Mouse (Mus musculus) midbrain, embryonic 15.5 days (tissue): ENCODE measurements around the gene Rhd. TPM values are rescaled to one million over a fixed set of nuclear protein-coding genes. Genes with fewer than 3 reads are reported as not detected.
A peak's percentile ranks its signal among the peaks of the same experiment; 100 is the strongest.

Source experiments
- ATAC-seq: fragments of 200-750 bp; cut with Nextera tagmentation; replicated peaks from 2 replicates; pipeline ENCODE4 v1.8.0; 2017; ENCODE audit warnings: moderate TSS enrichment
- H3K27ac ChIP-seq: fragments of 300-500 bp; sonication (generic); 2 replicates; pipeline ENCODE4 v1.5.1; 2015; ENCODE audit warnings: mild to moderate bottlenecking, inconsistent platforms
- H3K27me3 ChIP-seq: fragments of 300-500 bp; sonication (generic); replicated peaks from 2 replicates; pipeline ENCODE4 v1.6.1; 2015; ENCODE audit warnings: inconsistent platforms
- H3K36me3 ChIP-seq: fragments of 300-500 bp; sonication (generic); replicated peaks from 2 replicates; pipeline ENCODE4 v1.6.1; 2015; ENCODE audit warnings: inconsistent platforms
- H3K4me1 ChIP-seq: fragments of 300-500 bp; sonication (generic); 2 replicates; pipeline ENCODE4 v1.6.1; 2015; ENCODE audit warnings: inconsistent platforms
- H3K4me2 ChIP-seq: fragments of 300-500 bp; sonication (generic); 2 replicates; pipeline ENCODE4 v1.6.1; 2015; ENCODE audit warnings: inconsistent platforms, mild to moderate bottlenecking, moderate library complexity
- H3K4me3 ChIP-seq: fragments of 300-500 bp; sonication (generic); 2 replicates; pipeline ENCODE4 v1.5.1; 2015; ENCODE audit warnings: mild to moderate bottlenecking, inconsistent platforms
- H3K9ac ChIP-seq: fragments of 300-500 bp; sonication (generic); 2 replicates; pipeline ENCODE4 v1.6.1; 2015; ENCODE audit warnings: mild to moderate bottlenecking, inconsistent platforms
- H3K9me3 ChIP-seq: fragments of 300-500 bp; sonication (generic); 2 replicates; pipeline ENCODE4 v1.6.1; 2016; ENCODE audit warnings: inconsistent platforms
- WGBS: fragments of 180-500 bp; shearing (Covaris S2); methylation state at CpG from one replicate; pipeline ENCODE4 v1.1.7; 2015; ENCODE audit warnings: mixed read lengths; 5-methylcytosine and 5-hydroxymethylcytosine counted together
- polyA plus RNA-seq: library from polyadenylated mRNA; unstranded; fragments of >200 nt; fragmentation: Nextera tagmentation; extraction: Ambion mirVana; gene quantifications from 2 replicates; pipeline ENCODE4 v1.2.1, GENCODE M21; 2015

Rhd gene
- polyA plus RNA-seq, 1 experiment from 2014 or later: 0.98 TPM

DNA sequence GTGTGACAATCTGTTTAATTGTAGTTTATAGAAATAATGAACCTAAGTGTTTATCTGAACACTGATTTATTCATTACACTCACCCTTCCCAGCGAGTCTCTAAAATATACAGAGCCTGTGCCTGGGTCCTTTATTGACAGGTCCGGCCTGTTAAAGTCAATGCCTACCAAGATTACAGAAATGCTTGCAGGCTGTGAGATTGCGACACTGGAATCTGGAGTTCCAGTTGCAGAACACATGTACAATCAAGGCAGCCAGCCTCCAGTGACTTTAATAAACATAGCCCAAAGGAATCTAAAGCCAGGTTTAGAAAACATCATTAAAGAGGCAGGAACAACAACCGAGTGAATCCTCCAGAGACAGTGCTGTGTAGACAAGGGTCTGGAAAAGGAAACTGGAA is 16.7 kb upstream of the Rhd start:
- WGBS: 79% methylated on average over 4 of the region's 4 CpGs
- H3K27ac ChIP-seq: no peak overlapping the region
- H3K36me3 ChIP-seq: no peaks in the 10 kb centered on the region
- no peaks in the 10 kb centered on the region for H3K9me3 ChIP-seq
- ATAC-seq: no peak
- no peak overlapping the region for H3K9ac ChIP-seq
- H3K4me2 ChIP-seq: no peak overlapping the region
- no peaks in the 10 kb centered on the region for H3K27me3 ChIP-seq
- no peak overlapping the region for H3K4me3 ChIP-seq
- peaks cover 39% of the 10 kb centered on the region for H3K4me1 ChIP-seq

DNA sequence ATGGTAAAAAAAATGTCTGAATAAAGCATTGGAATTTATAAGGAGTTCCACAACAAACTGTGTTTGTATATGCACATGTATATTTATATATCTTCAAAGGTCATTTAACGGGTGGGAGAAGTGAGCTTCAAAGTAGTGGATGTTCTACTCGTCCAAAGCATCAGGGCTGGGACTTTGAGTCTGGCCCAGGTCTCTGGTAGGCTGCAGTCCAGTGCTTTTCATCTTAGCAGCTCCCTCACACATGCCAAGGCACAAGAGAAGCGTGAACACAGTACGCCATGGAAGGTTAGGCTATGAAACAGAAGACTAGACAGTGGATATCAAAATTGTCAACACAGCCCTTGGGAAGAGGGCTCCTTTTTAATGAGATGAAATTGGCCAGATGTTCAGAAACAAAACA is 13.8 kb upstream of the Rhd start:
- Histone ChIP-seq H3K27ac (no peak overlapping the region), H3K36me3 (no peaks in the 10 kb centered on the region), H3K9ac (no peak overlapping the region), H3K27me3 (peaks cover 4% of the 10 kb centered on the region; the same call in 1 of the 2 replicates), H3K4me1 (peaks cover 39% of the 10 kb centered on the region), H3K9me3 (no peaks in the 10 kb centered on the region), H3K4me3 (peak overlapping the region; percentile 99), H3K4me2 (peak overlapping the region; percentile 61)
- WGBS: 68% methylated on average over 4 of the region's 4 CpGs
- no peak for ATAC-seq

DNA sequence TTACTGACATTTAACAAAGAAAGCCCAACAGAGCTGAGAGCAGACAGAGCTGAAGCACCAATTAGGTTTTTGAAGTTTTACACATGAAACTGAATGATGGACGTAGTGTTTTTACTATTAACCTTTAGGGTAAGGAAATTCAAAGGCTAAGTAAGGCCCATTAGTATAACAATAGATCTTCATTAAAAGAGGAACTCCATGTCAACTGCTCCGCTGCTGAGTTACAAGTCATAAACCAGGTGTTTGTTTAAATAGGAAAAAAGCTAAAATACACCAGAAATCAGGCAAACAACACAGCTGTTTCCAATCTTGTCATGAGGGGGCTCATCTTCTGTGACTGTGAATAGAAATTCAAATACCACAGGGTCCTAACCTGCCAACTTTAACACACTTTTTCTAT is 13.1 kb upstream of the Rhd start:
- no peak overlapping the region for H3K27ac ChIP-seq
- H3K4me2 ChIP-seq: peak overlapping the region; percentile 61
- H3K9me3 ChIP-seq: no peaks in the 10 kb centered on the region
- H3K9ac ChIP-seq: peak overlapping the region; percentile 99; the same call in 1 of the 2 replicates
- ATAC-seq: no peak
- peaks cover 39% of the 10 kb centered on the region for H3K4me1 ChIP-seq
- H3K36me3 ChIP-seq: no peaks in the 10 kb centered on the region
- WGBS: 51% methylated on average over 2 of the region's 2 CpGs
- peak overlapping the region; percentile 99 for H3K4me3 ChIP-seq
- H3K27me3 ChIP-seq: peaks cover 4% of the 10 kb centered on the region; the same call in 1 of the 2 replicates

DNA sequence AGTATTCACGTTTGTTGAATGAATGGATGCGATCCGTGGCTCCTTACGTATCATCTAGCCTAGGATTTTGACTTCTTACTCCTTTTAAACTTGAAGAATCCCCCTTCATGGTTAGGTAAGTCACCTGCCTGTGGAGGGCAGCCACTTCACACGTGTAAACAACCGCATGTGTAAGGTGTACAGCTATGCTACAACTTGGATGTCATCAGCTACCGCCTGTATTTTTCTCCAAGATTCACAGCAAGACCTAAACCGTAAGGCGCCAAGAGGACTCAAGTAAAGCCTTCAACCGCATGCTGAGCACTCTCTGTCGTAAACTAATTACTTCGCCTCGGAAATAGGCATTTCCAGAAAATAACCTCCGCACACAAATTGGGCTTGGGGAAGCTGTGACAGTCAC is 12.5 kb upstream of the Rhd start:
- Histone ChIP-seq H3K4me1 (peaks cover 39% of the 10 kb centered on the region), H3K27ac (peak overlapping the region; percentile 100)

DNA sequence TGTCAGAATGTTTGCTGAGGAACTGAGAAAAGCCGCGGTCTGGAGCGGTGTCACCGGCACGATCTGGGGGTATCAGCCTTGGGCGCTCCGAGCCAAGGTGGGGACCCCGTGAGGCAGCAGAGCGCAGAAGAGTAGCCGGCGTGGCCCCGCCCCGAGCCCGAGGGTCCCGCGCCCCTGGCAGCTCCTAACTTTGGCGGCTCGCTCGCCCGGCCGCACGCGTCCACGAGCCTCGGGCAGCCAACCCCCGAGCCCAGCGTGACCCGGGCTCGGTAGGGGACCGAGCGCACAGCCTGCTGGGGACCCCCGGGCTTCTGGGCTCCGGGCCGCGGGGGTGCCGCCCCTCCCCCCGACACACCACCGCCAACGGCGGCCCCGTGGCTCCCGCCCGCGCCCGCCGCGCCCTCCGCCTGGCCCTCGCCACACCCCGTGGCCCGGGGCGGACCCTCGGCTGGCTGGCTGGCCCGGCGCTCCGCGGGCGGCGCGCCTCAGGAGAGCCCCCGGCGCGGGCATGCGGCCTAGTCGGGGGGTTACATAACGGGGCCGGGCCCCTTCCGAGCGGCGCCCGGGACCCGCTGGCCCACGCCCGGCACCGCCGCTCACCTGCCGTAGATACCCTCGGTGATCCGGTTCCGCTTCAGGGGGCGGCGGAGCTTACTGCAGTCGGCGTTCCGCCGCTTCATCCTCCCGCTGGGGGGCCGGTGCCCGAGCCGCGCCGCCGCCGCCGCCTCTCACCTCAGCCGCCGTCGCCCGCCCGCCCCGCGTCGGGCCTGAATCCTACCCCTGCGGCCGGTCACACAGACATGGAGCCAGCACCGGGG is 11.7 kb upstream of the Rhd start:
- peak; percentile 18 for ATAC-seq
- peak overlapping the region; percentile 100 for H3K27ac ChIP-seq
- peak overlapping the region; percentile 99 for H3K4me3 ChIP-seq
- H3K27me3 ChIP-seq: peaks cover 4% of the 10 kb centered on the region; the same call in 1 of the 2 replicates
- H3K9me3 ChIP-seq: no peaks in the 10 kb centered on the region
- H3K36me3 ChIP-seq: no peaks in the 10 kb centered on the region
- peaks cover 37% of the 10 kb centered on the region for H3K4me1 ChIP-seq
- H3K9ac ChIP-seq: peak overlapping the region; percentile 99
- WGBS: under 1% methylated on average over 65 of the region's 106 CpGs
- peak overlapping the region; percentile 61 for H3K4me2 ChIP-seq

More for the DNA sequence above, 12.5 kb upstream of the Rhd start:
- 8% methylated on average over 14 of the region's 14 CpGs for WGBS
- Histone ChIP-seq H3K9me3 (no peaks in the 10 kb centered on the region), H3K4me3 (peak overlapping the region; percentile 99), H3K9ac (peak overlapping the region; percentile 99), H3K4me2 (peak overlapping the region; percentile 61), H3K36me3 (no peaks in the 10 kb centered on the region), H3K27me3 (peaks cover 4% of the 10 kb centered on the region; the same call in 1 of the 2 replicates)
- ATAC-seq: no peak

DNA sequence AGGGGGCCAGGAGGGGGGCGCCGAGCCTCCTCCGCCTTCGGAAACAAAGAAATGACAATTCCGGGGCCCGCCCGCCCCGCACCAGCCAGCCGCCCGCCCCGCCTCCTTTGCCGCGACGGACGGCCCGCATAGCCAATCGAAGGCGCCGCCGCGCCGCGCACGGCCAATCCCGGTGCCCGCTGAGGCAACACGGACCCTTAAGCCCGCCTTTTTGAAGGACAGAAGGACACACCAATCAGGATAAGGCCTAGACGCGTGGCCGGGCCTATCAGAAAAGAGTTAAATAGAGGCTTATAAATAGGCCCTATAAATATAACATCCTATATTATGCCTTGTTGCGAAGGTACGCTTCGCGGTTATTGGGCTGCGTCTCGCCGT is 11.1 kb upstream of the Rhd start, which contains the start of gene Maco1:
Gene Maco1 (minus strand): TSS at position 87 of the 378 bp plus-strand sequence.
- peak within 1 kb of the TSS; percentile 99 for H3K4me3 ChIP-seq
- peak; percentile 98 for ATAC-seq
- peak within 1 kb of the TSS; percentile 99 for H3K9ac ChIP-seq

DNA sequence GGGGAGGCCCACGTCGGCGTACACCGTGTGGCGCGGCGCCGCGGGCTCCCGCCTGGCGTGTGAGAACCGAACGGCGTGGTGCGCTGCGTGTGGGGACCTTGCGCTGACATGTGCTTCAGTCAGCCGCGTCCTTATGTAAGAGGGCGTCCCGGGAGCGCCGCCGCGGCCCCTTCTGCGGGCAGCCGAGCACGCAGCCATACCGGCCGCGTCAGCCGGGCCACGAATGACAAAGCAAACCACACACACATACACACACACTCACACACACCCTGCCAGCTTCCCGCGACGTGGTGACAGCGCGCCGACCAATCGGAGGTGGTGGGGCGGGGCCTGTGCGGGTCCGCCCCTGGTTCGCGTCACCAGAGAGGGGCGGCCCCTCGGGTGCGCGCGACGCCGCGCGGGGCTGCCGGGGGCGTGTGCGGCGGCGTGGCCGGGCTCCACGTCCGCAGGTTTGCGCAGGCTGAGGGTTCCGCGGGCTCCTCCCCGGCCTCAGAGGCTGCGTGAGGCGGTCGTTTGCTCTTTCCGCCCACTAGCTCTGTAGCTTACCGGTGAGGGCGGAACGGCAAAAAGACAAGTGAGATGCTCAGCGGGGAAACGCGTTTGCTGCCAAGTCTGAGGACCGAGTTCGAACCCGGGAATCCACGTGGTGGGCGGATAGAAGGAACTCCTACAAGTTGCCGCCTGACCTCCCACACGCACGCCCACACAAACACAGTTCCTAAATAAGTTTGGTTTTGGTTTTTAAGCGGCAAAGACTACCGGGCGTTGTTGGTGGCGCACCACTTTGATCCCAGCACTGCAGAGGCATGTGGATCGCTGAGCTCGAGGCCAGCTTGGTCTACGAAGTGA is 10.5 kb upstream of the Rhd start:
- H3K9ac ChIP-seq: peak overlapping the region; percentile 96
- ATAC-seq: peak; percentile 97
- H3K9me3 ChIP-seq: no peaks in the 10 kb centered on the region
- H3K27ac ChIP-seq: peak overlapping the region; percentile 100
- WGBS: 1% methylated on average over 90 of the region's 91 CpGs
- H3K4me2 ChIP-seq: peak overlapping the region; percentile 51
- H3K4me3 ChIP-seq: peak overlapping the region; percentile 99
- peaks cover 4% of the 10 kb centered on the region; the same call in 1 of the 2 replicates for H3K27me3 ChIP-seq
- no peaks in the 10 kb centered on the region for H3K36me3 ChIP-seq
- peaks cover 30% of the 10 kb centered on the region for H3K4me1 ChIP-seq

More for the DNA sequence above, 11.1 kb upstream of the Rhd start, which contains the start of gene Maco1:
- 0% methylated on average over 38 of the region's 38 CpGs for WGBS
- peaks cover 4% of the 10 kb centered on the region; the same call in 1 of the 2 replicates for H3K27me3 ChIP-seq
- peak within 1 kb of the TSS; percentile 100 for H3K27ac ChIP-seq
- peaks cover 31% of the 10 kb centered on the region for H3K4me1 ChIP-seq
- peak within 1 kb of the TSS; percentile 61 for H3K4me2 ChIP-seq
- no peaks in the 10 kb centered on the region for H3K36me3 ChIP-seq
- H3K9me3 ChIP-seq: no peaks in the 10 kb centered on the region

DNA sequence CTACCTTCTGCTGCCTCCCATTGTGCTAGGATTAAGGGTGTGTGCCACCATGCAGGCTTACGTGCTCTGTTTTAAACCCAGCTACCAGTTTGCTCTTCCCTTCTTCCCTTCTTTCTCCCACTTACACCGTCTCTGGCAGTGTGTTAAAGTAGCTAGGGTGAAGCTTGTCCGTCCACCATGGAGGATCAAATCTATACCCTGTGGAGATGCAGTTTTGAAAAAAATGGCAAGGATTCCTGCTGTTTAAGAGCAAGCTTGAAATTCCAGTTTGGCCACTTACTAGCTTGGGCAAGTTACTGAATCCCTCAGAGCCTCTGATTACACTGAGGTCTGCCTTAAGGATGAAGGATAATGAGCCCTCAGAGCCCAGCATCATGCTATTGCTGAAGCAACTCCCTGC is 9.0 kb upstream of the Rhd start:
- 52% methylated on average over 3 of the region's 3 CpGs for WGBS
- H3K4me1 ChIP-seq: peaks cover 18% of the 10 kb centered on the region

DNA sequence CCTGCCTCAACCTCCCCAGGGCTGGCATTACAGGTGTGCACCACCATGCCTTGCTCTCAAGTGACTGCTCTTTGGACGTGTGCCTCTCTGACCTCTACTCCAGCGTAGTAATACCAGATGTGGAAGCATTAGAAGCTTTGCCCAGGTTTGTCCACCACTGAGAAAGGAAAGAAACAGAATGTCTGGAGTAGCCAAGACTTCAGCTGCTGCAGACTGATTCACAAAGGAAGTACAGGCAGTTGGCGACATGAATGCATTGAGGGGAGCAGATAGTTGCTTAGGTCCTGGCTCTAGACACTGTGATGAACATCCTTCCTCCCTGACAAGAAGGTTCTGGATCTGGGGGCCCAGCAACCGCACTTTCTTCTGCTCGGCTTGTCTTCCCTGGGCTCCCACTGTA is 8.3 kb upstream of the Rhd start:
- 63% methylated on average over 5 of the region's 5 CpGs for WGBS
- Histone ChIP-seq H3K27me3 (peaks cover 4% of the 10 kb centered on the region; the same call in 1 of the 2 replicates), H3K9me3 (no peaks in the 10 kb centered on the region), H3K4me1 (peaks cover 11% of the 10 kb centered on the region), H3K36me3 (no peaks in the 10 kb centered on the region), H3K4me2 (no peak overlapping the region), H3K4me3 (no peak overlapping the region), H3K27ac (no peak overlapping the region), H3K9ac (no peak overlapping the region)
- no peak for ATAC-seq

More for the DNA sequence above, 9.0 kb upstream of the Rhd start:
- no peak for ATAC-seq
- Histone ChIP-seq H3K9me3 (no peaks in the 10 kb centered on the region), H3K27me3 (peaks cover 4% of the 10 kb centered on the region; the same call in 1 of the 2 replicates), H3K27ac (no peak overlapping the region), H3K4me2 (no peak overlapping the region), H3K9ac (no peak overlapping the region), H3K36me3 (no peaks in the 10 kb centered on the region), H3K4me3 (no peak overlapping the region)

DNA sequence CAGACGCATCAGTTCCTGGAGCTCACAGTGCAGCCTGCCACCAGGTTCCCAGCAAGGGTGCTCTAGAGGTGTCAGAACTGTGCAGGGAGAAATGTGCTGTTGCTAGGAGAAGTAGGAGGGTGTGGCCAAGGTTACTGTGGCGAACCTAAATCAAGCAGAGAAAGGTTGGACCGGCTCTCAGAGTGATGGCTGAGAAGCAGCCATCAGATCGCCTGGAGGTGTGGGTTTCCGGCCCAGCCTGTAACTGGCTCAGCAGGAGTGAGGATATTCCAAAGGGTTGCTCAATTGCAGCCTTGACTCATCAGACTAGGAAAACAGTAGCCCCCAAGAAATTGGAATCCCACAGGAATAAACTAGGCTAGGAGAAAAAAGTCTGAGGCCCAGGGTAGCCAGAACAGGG is 7.8 kb upstream of the Rhd start:
- Histone ChIP-seq H3K4me2 (no peak overlapping the region), H3K27ac (no peak overlapping the region), H3K36me3 (no peaks in the 10 kb centered on the region), H3K4me3 (no peak overlapping the region), H3K9ac (no peak overlapping the region), H3K4me1 (peaks cover 6% of the 10 kb centered on the region), H3K9me3 (no peaks in the 10 kb centered on the region), H3K27me3 (peaks cover 4% of the 10 kb centered on the region; the same call in 1 of the 2 replicates)
- no peak for ATAC-seq
- WGBS: 32% methylated on average over 5 of the region's 5 CpGs

DNA sequence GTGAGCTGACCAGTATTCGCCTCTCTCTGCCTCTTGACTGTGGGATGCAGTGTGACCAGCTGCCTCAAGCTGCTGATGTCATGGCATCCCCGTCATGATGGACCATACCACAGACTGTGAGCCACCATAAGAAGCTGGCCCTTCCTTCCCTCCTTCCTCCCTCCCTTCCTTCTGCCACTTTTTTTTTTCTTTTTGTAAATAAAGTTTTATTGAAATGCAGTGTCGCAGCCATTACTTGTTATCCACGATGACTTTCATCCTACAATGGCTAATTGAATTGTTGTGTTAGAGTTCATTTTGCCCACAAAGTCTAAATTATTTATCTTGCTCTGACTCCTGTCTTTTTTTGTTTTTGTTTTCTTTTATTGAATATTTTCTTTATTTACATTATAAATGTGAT is 5.8 kb upstream of the Rhd start:
- no peak for ATAC-seq
- H3K27ac ChIP-seq: no peak overlapping the region
- no peak overlapping the region for H3K4me3 ChIP-seq
- WGBS: 90% methylated on average over 4 of the region's 4 CpGs
- no peak overlapping the region for H3K9ac ChIP-seq
- H3K4me2 ChIP-seq: no peak overlapping the region
- H3K9me3 ChIP-seq: no peaks in the 10 kb centered on the region
- no peaks in the 10 kb centered on the region for H3K36me3 ChIP-seq
- H3K27me3 ChIP-seq: peaks cover 4% of the 10 kb centered on the region; the same call in 1 of the 2 replicates
- no peaks in the 10 kb centered on the region for H3K4me1 ChIP-seq

DNA sequence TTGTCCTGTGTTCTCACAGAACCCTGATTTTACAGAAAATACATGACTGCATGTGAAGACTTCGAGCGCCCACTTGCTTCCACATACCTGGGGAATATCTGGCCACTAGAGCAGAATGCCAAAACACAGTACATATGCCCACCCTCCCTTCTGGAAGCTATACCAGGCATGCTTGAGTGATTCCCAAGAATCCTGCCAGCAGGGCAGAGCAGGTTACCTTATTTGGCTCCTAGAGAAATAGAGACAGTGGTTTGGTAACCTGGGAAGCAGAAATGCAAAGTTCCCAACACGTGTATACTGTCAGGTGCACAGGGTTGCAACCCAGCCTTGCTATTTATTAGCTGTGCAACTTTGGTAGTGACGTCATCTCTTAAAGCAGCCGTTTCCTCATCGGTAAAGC is 2.5 kb upstream of the Rhd start:
- no peak overlapping the region for H3K4me3 ChIP-seq
- no peaks in the 10 kb centered on the region for H3K36me3 ChIP-seq
- H3K4me1 ChIP-seq: no peaks in the 10 kb centered on the region
- no peak overlapping the region for H3K9ac ChIP-seq
- no peaks in the 10 kb centered on the region for H3K27me3 ChIP-seq
- H3K9me3 ChIP-seq: no peaks in the 10 kb centered on the region
- H3K27ac ChIP-seq: no peak overlapping the region
- H3K4me2 ChIP-seq: no peak overlapping the region
- no peak for ATAC-seq
- WGBS: 87% methylated on average over 6 of the region's 6 CpGs
